Mouse (Mus musculus) layer of hippocampus, postnatal 10 days (tissue): ENCODE results near the gene Cul4a. TPM values are rescaled to one million over a fixed set of nuclear protein-coding genes. Genes with fewer than 3 reads are reported as not detected.
"Not testable (repeated sequence)": the region's sequence is repeated elsewhere in the genome, so short reads cannot be mapped to it uniquely, and the experiment has no call there.

ENCODE experiments used
- DNase-seq, 2 experiments: peaks; one replicate each; pipeline ENCODE4 v3.0.0; 2021; ENCODE audit warnings: low spot score in 2 of 2
- long read RNA-seq: library from polyadenylated mRNA; stranded (forward); transcript quantifications from one replicate; pipeline ENCODE4 v2.0.0, GENCODE M21; 2023
- total RNA-seq, 2 experiments: library from RNA; stranded (reverse); gene quantifications; 2 replicates each; pipeline ENCODE4 v1.2.3; 2021

Cul4a gene
- 10 to 100 TPM; 65.5 to 69.5 TPM for total RNA-seq
- long read RNA-seq, transcript Cul4a-201 (20 exons, 3,728 nt), result major isoform, 42 of 63 reads
- long read RNA-seq, partial matches to known transcripts, result 3 of 63 reads
- long read RNA-seq, other reads (novel, unspliced or antisense), result 18 of 63 reads

DNA sequence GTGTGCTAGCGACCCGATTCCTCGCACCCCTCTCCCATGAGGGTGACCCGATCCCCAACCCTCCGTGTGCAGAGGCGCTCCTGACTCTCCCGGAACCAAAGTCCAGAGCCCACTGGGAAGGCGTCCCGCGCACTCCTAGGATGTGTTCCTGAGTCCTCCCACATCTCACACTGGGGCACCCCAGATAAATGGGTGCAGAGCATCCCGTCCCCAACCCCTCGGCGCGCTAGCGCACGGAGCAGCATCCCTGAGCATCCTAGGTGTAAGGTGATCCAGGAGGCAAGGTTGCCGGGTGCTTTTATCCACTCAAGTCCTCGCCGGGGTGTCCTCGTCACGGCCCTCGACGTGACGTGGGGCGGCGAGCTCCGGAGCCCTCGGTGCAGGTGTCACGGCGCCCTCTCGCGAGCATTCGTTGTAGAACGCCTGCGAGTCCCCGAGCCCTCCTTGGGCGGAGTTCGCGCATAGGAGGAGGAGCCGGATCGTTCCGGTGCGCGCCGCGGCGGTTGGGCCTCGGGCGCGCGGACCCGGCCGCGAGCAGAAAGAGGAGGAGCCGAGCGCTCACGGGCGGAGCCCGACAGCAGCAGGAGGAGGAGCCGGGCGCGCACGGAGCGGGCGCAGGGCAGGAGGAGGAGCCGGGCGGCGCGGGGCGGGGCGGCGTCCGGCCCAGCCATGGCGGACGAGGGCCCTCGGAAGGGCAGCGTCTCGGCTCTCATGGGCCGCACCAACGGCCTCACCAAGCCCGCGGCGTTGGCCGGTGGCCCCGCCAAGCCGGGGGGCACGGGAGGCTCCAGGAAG, at the start of gene Cul4a, which contains the start of gene Pcid2:
Gene Cul4a, plus strand, starts transcription at position 535 of the 795 bp plus-strand sequence.
Gene Pcid2, minus strand, starts transcription at position 373 of the 795 bp plus-strand sequence.
- peak; percentile 98 to 99 for DNase-seq

DNA sequence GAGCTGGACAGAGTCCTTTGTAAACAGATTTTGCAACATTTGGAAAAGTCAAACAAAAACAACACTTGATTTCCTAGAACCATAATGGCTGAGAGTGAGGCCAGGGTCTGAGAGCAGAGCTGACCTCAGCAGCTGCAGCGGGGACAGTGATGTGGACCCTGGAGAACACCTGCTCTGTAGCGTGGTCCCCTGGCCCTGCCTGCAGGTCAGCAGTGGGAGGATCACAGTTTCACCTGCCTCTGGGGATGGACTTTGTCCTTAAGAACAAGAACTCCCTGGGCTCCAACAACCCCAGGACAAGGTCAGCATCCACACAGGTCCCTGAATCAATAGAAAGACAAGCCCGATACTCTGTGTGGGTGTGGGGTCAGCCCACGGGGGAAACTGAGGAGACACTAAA, 48.1 kb upstream of the Cul4a start:
- DNase-seq, result no peak

DNA sequence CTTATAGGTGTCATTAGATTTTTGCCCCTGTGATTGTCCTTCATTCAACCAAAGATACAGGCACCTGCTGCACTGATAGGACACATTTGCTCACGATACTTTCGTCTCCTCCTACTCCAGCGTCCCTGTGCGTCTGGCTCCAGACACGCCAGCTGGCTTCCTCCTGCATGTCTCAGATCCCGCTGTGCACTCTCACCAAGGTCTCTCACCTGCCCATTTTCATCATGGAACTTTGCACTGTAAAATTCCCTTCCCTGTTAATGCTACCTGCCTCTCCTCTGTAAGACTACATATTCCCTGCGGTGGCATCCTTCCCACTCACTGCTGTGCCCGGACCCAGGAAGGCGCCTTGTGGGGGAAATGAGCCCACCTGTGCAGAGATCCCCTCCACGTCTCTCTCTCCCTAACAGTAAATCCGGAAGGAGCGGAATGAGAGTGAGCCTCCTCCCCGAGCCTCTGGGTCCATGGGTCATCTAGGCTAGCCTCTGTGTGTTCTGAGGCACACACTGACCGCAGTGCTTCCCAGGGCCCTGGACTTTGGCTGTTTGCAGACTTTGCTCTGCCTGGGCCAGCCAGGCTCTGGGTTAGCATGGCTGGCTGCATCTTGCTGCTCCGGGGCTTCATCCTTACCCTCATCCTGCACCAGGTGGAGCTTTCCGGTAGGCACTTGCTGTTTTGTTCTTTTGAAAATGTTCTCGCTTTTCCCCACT, 44.8 kb upstream of the Cul4a start, which contains the start of gene Proz:
Gene Proz, plus strand, starts transcription at position 474 of the 710 bp plus-strand sequence.
- no peak for DNase-seq

DNA sequence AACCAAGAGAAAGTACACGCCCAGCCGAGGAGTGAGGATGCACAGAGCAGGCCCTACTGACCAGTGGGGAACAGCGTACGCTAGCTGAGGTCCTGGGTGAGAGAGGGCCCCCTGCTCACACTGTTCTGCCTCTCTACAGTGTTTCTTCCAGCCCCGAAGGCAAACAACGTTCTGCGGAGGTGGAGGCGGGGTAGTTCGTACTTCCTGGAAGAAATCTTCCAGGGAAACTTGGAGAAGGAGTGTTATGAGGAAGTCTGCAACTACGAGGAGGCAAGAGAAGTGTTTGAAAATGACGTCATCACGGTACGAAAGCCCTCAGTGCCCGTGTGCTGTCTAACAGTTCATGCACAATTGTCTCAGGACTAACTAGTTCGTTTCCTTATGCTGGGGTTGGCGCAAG, 42.3 kb upstream of the Cul4a start:
- DNase-seq, result no peak

DNA sequence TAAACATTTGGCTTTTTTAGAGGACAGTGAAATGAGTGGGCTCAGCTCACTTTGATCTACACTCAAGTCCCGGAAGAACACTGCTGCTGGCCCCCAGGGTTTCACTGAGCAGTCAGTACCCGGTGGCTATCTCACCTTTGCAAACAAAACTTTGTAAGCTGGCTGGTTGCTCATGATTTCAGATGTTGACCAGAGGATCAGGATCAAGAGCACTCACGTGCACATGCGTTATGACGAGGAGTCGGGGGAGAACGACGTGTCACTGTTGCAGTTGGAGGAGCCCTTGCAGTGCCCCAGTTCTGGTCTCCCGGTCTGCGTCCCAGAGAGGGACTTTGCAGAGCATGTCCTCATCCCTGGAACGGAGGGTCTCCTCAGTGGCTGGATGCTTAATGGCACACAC, 32.2 kb upstream of the Cul4a start:
- no peak for DNase-seq

DNA sequence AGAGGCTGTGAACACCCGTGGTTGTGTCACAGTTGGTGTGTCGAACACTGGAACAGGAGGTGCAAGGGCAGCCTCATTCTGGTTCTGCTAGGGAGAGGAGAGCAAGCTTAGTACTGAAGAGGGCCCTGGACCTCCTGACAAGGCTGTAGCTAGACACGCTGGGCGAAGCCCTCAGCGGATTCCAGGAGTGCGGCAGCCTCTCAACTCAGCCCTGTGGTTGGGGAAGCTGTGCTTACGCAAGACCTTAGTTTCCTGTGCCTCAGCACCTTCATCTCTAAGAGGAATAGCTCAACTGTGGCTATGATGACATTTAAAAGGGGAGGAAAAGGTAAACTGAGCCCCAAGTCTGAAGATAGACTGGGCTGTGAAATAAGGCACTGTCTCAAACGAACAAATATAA, 30.4 kb upstream of the Cul4a start:
- no peak for DNase-seq

DNA sequence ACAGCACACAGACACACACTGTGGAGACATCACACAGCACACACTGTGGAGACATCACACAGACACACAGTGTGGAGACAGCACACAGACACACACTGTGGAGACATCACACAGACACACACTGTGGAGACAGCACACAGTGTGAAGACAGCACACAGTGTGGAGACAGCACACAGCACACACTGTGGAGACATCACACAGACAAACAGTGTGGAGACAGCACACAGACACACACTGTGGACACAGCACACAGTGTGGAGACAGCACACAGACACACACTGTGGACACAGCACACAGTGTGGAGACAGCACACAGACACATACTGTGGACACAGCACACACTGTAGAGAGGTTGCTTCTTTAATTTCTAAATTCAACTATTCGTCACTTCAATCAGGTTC, 29.8 kb upstream of the Cul4a start:
- DNase-seq, result not testable (repeated sequence)

DNA sequence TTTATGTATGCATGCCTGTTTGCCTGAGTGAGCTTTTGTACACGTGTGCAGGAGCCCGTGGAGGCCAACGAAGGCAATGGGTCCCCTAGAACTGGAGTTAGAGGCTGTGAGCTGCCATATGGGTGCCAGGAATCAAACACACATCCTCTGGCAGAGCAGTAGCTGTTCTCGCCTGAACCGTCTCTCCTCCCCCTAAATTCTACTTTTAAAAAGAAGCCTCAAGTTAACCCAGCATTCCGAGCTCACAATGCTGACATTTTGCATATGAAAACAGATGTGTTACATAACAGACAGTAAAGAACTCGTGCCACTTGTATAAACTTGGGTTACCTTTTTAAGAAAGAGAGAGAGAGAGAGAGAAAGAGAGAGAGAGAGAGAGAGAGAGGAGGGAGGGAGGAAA, 27.9 kb upstream of the Cul4a start:
- no peak for DNase-seq

DNA sequence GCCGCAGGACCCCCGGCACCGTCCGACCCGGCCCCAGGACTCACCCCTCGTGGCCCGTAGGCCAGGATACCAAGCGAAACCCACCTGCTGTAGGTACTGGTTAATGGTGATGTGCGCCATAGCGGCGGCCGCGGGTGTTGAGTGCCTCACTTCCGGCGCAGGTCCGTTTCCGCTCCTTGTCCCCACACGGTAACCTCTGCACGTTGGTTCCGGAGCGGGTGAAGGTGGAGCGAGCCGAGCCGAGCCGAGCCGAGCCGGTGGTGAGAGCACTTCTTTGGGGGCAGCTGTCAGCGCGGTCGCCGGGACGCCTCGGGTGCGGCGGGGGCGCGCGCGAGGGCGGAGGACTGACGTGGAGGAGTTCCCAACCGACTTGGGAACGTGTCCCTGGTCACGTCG, 732 bp upstream of the Cul4a start:
- DNase-seq, result peak; percentile 96

DNA sequence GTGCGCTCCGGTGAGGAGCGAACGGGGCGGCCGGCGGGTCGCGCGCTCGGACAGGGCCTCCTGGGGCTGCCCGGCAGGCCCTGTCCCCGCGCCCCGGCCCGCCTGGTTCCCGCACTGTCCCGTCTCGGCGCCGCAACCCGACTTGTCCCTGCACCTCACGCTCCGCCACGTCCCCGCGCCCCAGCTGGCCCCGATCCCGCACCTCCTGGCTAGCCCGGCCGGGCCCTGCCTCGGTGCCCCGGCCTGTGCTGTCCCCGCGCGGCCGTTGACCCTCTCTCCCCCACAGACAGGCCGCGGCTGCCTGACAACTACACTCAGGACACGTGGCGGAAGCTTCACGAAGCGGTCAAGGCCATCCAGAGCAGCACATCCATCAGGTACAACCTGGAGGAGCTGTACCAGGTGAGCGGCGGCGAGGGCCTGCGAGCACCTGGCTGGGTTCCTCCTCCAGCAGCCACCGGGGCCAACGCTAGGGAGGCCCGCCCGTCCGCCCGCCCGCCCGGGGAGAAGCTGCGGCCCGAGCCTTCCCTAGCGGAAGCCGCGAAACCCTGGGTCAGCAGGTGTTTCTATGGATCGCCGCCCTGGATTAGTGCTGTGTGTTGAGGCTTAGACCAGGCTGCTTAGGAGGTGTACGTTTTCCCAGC, 609 bp downstream of the Cul4a start:
- peak in 1 of 2 experiments; percentile 72 for DNase-seq

DNA sequence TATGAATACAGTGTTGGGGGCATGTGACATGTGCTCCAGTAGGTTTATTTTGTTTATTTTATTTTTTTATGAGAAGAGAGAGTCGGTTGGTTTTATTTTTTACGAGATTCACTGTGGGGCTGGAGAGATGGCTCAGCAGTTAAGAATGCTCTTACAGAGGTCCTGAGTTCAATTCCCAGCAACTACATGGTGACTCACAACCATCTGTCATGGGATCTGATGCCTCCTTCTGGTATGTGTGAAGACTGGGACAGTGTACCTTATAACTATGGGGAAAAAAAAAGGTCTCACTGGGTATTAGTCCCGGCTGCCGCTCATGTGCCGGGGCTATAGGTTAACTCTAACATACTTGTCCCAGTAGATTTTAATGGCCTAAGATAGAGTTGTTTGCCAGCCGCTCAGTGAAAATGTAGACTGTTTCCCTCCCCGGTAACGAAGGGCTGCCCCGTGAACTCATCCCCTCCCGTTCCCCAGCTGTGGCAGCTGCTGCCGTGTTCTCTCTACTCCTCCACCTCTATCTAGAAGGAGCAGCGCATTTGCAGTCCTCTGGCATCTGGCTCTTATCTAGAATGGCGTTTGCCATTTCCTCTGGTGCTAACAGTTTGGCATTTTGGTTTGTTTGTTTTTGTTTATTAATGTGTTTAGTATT, 2.7 kb downstream of the Cul4a start:
- no peak for DNase-seq

DNA sequence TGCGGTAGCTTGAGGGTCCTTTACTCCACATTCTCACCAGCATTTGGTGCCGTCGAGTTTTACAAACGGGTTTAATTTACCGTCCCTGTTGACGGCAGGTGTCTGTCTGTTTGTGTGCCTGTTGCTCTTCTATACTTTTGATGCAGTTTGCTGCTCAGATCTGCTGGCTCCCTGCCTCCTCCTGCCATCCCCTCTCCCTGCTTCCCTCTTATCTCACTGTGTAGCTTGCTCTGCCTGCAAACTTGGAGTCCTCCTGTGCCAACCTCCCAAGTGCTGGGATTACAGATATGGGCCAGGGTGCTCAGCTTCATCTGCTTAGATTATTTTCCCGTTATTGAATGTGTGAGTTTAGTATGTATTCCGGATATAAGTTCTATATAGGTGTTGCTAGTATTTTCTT, 3.5 kb downstream of the Cul4a start:
- DNase-seq, result no peak

DNA sequence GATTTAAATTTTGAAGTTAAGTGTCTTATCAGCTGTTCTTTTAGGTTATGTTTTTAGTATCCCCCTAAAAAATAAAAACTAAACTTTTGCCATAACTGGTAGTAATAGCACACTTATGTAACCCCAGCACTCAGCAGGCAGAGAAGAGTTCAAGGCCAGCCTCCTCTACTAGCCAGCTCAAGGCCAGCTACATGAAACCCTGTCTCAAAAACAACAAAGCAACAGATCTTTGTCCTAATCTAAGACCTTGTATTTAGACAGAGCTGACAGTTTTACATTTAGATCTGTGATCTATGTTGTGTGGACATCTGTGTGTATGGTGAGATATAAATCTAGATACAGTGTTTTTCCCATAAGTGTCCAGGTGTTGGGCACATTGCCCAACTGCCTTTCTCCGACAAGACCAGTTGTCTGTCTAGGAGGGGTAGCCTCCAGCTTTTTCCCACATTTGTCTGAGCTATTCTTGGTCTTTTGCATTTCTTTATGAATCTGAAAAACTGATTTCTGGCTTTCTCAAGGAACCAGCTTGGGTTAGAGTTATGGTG, 4.1 kb downstream of the Cul4a start:
- no peak for DNase-seq

DNA sequence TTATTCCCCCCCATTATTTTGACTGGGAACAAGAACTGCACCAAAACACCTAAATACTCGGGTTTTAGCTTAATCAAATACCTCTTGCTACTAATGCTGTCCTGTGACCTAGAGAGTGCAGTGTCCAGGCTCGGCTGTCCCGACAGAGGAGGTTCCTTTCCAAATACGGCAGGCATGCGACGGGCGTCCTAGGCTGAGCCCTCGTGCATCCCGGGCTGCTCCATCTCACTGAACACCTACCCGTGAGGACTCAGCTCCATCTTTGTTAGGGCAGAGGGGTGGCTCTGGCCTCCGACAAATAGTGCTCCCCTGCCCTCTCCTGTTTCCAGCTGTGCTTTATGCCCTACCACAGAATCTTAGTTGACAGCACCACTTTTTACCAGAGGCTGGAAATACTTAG, 6.5 kb downstream of the Cul4a start:
- no peak for DNase-seq

DNA sequence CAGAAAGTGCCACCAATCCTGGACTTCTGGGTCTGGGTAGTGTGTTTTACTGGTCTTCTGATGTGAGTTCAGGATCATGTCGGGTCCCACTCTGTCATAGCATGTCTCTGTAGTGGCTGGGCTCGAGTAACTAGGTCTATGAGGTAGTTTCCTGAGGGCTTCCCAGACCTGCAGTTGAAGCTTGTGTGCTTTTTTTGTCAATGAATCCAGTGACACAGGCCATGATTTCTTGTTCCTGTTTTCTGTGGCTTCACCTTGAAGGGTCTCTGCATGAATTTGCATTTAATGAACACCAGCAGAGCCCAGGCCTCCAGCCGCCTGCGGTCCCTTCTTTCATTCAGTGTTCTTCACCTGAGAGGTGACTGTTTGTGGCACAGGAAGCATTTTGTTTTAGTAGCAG, 7.8 kb downstream of the Cul4a start:
- DNase-seq, result no peak

DNA sequence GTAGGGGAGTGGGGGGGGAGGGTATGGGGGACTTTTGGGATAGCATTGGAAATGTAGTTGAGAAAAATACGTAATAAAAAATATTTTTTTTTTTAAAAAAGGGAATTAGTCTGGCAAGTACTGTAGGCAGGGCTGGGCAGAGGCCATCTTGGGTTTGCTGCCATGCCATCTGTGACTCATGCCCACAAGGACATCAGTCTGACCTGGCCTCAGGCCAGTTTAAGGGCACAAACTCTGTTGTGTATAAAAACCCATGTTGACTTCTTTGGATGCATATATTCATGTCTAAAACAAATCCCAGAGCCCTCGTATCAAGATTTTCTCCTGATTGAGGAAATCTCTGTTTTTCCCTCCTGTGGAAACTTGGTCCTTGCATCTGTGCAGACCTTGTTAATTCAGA, 11.7 kb downstream of the Cul4a start:
- no peak for DNase-seq

DNA sequence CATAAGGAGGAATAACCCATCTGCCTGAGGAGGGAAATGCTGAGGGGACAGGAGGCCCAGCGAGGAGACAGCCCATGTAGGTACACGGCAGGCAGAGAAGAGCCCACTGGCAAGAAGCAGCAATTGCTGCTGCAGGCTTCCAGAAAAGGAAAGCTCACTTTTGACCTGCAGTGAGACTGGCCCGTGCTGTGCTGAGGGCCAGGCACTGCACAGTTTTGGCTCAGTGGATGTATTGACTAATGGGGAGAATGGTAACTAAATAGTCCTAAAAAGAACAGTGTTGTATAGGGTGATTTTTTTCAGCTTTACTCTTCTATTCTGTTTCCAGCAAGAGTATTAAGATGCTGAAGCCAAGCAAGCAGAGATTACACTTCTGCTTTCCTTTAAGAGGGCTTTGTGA, 13.1 kb downstream of the Cul4a start:
- DNase-seq, result no peak

DNA sequence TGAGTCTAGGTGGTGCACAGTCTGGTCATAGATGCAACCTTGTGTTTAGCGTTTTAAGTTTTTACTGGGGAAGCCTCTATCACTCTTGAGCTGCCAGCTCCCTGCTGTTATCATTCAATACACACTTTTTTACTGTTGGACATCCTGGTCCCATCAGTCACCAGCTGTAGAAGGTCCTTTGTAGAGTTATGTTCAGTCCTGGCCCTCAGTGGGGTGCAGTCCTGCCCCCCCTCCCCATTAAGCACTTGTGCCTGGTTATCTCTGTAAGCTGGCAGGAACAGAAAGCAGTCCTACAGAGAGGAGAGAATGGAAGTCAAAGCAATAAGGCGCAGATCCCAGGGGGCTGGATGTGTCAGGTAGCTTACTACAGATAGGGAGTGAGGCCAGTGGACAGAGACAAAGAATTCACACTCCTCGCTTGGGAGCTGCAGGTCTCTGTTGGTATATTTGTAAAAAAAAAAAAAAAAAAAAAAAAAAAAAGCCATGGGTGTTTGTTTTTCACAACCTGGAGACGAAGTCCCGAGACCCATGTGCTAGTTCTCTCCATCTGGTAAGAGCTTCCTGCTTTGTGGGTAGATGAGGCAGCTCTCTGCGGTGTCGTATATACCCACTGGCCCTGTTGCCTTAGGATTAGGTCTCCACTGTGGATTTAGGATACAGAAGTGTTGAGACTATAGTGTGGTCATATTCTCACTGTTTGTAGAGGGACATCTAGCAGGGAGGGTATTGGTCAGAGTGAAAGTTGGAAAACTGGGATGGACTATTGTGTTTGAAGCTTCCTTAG, 15.7 kb downstream of the Cul4a start:
- DNase-seq, result no peak

DNA sequence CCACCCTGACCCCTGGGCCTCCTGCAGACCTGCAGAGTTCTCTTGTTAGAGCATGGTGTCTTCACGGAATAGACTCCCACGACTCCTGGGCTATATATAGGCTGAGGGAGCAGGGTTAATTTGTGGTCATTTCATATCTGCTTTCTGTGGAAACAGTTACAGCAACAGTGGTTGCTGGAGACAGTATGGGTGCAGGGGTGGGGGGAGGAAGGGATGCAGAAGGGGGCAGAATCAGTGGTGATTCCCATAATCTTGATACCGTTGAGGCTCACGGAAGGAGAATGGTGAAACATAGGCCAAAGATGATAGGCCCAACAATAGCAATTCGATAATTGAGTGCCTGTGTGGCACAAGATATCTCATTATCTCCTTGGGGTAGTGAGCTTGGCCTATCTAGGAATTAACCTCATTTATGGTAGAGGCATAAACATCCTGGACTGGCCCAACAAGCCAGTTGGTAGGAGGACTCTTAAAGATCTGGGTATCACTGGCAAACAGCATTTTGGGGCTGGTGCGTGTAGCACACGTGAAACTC, 17.5 kb downstream of the Cul4a start:
- no peak for DNase-seq

DNA sequence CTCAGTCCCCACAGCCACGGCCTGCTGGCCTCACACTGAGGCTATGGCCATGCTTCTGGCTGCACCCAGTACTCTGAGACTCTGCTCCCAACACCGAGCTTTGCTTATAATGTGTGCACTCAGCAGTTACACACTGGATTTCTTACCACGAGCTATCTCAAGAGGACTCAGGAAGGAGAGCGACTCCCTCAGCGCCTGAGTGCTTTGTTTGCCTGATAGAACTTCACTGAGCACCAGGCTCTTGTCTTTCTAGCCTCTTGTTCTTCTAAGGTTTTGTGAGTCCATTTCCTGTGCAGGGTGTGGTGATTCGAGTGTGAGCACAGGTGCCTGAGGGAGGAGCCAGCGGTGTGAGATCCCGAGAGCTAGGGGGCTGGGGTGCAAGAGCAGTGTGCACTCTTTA, 19.5 kb downstream of the Cul4a start:
- DNase-seq, result no peak
